Mouse (Mus musculus) layer of hippocampus, adult 11-12 months (tissue): ENCODE results near the gene Rmnd1.
"Not testable (repeated sequence)": the region's sequence is repeated elsewhere in the genome, so short reads cannot be mapped to it uniquely, and the experiment has no call there.

ENCODE experiments used
- DNase-seq: peaks from one replicate; pipeline ENCODE4 v3.0.0; 2022; ENCODE audit warnings: low spot score

Rmnd1 gene

DNA sequence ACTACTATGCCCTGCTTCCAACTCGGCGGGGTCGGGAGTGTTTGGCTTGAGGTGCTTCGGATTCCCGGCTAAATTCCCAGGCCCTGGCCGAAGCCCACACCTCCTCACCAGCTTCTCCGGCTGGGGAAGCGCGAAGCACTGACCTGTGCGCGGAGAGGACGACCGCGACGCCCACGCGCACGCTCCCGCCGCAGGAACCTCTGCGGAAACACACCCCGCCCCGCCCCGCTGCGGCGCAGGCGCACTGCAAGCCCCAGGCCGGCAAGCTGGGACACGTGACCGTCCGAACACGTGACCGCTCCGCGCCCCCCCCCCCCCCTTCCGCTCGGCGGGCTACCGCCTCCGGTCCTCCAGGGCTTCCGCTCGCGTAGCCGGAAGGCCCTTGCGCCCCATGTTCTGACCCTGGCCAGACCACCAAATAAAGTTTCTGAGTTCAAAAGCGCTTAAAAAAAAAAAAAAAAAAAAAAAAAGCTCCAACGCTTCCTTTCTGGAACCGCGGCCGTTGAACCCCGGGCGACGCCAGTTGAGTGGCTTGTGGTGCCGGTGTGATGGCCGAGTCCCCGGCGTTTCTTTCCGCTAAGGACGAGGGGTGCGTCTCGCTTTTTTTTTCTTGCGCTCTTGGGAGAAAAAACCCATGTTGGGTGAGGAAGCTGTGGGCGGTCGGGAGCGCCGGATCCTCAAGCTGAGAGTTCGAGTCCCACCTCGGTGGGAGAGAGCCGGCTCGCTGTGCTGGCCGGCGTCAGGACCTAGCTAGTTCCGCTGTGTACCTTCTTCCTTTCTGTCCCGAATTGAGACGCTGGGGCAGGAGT is at the start of gene Rmnd1, which contains the start of gene Armt1:
Gene Rmnd1 (minus strand): TSS at position 266 of the 809 bp plus-strand sequence.
Gene Armt1 (plus strand): TSS at position 345 of the 809 bp plus-strand sequence.
- DNase-seq = peak; percentile 93

DNA sequence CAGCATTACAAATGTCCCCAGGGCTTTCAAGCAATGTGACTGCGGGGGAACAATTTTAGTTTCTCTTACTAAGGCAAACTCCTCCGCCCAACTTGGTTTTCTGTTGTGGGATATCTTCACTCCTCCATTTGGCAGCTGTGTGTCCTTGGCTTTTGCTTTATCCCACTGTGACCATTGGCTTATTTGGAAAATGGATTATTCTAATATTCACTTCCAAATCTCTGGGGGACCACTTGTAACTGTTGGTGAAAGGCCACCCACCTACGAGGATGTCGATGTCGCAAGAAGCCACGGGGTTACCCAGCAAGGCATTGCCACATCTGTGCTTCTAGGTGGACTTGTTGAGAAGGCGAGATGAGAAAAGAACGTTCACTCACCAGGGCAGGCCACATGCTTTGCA is 49.5 kb upstream of the Rmnd1 start:
- no peak for DNase-seq

DNA sequence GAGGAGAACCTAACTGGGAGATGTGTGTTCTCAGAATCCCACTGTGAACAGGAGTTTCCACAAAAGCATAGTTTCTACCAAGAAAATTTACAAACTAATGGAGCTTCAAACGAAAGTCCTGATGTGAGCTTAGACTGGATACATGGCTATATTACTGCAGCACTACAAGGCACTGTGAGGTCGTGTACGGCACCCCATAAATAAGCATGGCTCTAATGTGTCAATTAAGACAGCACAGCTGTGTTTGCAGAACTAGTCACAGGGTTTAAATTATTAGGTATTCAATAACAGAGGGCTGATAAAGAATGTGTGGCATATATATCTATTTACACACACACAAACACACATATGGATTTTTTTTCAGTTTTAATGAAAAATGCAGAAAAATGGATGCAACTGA is 48.7 kb upstream of the Rmnd1 start:
- DNase-seq = no peak

GRCm38 (mm10) chr10:4476604-4477003 is 44.4 kb upstream of the Rmnd1 start:
- DNase-seq = no peak

- DNase-seq = no peak
Observed at GRCm38 (mm10) chr10:4475431-4475830, 43.2 kb upstream of the Rmnd1 start.

DNA sequence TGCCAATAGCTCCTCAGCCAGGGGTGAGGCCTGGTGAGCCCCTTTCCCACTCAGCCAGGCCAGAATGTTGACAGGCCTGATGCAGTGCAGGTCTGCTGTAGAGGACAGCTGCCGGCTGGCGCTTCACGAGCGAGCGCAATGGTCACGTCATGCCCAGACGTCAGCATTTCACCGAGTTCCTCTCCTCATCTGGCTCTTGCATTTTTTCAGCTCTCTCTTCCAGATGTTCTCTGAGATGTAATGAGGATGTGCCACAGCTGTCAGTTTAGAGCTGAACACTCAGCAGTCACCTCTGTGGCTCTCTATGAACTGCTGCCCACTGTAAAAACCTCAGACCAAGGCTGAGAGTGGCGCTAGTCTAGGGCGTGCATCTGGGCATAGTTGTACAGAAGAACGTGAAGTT is 41.4 kb upstream of the Rmnd1 start:
- no peak for DNase-seq

- DNase-seq = no peak
Observed at GRCm38 (mm10) chr10:4469406-4469805, 37.2 kb upstream of the Rmnd1 start.

DNA sequence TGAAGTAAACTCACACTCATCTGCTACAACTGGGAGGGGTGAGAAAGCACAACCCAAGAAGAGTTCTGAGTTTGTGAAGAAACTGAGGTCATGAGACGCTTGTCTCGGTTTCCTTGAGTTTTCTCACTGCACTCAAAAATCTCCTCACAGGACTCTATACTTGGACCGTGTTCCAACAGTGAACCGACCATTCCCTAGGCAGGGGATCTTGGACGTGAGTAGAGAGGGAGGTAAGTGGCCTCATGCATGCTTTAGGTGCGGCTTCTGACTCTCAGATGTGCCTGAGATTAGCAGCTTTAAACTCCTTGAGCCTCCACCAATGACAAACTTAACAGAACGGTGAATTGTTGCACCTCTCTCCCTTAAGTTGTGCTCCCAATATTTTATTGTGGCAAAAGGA is 33.6 kb upstream of the Rmnd1 start:
- no peak for DNase-seq

DNA sequence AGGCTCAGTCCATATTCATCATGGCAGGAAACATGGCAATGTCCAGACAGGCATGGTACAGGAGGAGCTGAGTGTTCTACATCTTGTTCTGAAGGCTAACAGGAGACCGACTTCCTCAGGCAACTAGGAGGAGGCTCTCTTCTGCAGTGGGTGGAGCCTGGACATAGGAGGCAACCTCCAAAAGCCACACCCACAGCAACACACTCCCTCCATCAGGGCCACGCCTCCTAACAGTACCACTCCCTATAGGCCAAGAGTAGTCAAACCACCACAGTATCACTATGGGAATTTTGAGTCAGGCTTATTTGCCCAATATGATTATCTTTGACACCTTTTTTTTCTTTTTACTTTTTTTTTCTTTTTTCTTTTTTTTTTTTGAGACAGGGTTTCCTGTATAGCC is 28.0 kb upstream of the Rmnd1 start:
- no peak for DNase-seq

DNA sequence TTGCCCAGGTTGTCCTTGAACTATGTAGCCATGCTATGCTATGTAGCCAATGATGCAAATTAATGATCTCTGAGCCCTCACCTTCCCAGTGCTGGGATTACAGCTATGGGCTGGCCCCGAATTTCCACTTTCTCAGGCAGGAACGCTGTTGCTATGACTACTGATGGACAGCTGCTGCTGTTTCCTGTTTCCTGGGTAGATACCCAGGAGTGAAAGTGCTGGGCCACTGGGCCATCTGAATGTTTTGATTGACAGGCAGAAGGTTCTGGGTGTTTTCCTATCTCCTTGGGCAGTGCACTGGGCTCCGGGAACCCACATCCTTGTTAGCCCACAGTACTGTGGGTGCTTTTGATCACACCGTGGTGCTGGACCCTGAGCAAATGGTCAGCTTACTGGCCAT is 24.2 kb upstream of the Rmnd1 start:
- no peak for DNase-seq

DNA sequence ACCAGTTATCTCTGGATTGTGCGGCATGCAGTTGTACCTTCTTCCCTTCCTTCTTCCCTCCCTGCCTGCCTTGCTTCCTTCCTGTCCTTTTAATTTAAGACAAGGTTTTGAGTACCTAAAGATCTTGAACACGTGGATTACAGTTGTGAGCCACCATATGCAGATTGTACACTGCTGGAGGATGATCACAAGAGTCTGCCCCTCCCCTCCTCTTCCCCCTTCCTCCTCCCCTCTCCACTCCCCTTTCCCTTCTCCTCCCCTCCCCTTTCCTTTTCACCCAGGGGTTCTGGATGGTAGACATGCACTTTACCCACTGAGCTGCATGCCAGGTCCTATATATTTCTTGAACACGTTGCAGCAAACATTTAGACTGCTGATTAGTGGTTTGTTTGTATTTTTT is 3.2 kb upstream of the Rmnd1 start:
- no peak for DNase-seq

GRCm38 (mm10) chr10:4433871-4434270 is 1.7 kb upstream of the Rmnd1 start:
- DNase-seq = not testable (repeated sequence)

GRCm38 (mm10) chr10:4432996-4433755 is 988 bp upstream of the Rmnd1 start:
- no peak for DNase-seq

DNA sequence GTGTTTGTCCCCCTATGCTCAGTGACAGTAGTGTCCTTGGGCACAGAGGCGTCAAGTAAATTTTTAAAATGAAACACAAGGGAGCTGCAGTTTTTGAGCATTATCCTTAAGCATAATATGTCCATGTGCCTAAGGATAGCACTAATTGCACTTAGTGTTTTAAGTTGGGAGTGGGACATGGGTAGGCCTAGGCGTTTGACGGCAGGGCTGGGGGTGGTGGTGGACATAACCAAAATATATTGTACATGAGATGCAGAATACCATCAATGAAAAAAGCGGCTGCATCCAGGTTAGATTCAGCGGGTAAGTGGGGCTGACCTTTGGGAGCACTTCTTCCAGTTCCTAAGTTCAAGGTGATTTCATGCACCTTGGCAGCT is 454 bp downstream of the Rmnd1 start:
- no peak for DNase-seq

GRCm38 (mm10) chr10:4430826-4431225 is 1.4 kb downstream of the Rmnd1 start:
- no peak for DNase-seq

- DNase-seq = no peak
Observed at GRCm38 (mm10) chr10:4430399-4430798, 1.8 kb downstream of the Rmnd1 start.

GRCm38 (mm10) chr10:4425245-4425644 is 6.9 kb downstream of the Rmnd1 start:
- no peak for DNase-seq

- DNase-seq = no peak
Observed at GRCm38 (mm10) chr10:4407191-4407590, 25.0 kb downstream of the Rmnd1 start.

- no peak for DNase-seq
Observed at GRCm38 (mm10) chr10:4405511-4405910, 26.7 kb downstream of the Rmnd1 start.

DNA sequence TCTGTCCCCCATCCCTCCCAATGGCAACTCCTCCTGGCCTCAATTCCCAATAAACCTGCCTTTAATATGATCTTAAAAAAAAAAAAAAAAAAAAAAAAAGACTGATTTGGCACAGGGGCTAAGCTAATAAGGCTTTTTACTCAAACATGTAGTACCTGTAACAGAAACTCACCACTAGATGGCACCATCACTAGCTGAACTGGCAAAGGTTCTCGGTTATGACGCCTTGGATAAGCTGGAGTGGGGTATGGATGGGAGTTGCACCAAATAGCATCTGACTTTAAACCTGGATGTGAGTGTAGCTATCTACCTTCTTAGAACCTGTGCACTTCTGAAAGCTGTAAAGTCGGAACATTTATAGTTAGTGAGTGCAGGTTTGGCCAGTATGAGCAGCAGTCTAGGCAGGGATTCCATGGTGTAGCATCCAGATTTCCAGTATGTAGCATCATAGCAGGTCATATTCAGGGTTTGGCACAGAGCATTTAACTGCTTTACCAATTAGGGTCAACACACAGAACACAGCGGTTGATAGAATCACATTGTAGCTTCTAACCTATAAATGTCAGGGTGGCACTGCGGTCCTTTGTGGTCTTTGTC is 27.2 kb downstream of the Rmnd1 start:
- peak; percentile 73 for DNase-seq

DNA sequence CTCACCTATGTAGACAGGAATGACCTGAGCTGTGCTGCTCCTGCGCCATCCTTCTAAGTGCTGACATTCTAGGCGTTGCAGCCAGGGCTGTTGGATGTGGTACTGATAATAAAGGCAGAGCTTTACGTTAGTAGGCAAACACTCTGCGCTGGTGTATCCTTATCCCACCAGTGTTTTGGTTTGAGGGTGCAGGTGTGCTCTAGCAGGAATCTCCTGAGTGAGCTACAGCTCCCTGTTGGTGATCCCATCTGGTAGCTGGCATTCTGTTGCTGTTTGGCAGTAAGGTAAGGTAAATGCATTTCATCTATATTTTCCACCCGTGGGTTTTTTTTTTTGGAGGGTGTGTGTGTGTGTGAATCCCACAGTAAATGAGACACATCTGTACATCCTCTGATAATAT is 34.1 kb downstream of the Rmnd1 start:
- no peak for DNase-seq

DNA sequence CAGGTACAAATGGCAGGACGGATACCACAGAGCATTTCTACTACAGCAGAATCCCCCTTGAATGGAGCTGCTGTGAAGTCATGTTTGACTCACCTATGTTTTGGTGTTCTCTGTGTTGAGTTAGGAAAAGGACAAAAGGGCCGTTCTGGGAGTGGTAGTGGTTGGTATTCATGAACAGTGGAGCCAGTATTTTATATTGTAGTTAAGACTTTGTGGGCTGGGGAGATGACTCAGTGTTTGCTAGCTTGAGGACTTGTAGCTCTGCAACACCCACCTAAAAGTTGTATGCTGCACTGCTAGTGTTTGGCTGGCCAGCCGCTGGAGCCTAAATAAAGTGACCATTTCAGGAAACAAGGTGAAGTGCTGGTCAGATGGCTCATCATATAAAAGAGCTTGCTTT is 36.9 kb downstream of the Rmnd1 start:
- no peak for DNase-seq

DNA sequence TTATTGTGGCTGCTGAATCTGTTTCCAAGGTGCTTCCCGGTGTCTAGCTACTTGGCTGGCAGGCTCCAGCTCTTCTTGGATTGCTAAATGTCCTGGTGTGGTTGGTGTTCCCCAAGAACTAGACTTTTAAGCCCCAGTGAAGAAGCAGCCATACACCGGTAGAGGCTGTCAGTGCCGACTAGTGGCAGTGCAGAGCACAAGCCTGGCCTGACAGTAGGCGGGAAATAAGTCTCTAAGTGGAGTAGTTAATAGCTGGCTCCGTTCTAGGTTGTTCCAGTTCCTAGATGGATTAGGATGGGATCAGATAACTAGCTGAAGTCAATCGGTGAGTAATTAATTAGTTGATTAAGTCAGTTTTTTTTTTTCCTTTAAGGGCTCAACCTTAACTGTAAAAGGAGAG is 40.3 kb downstream of the Rmnd1 start:
- DNase-seq = peak; percentile 39
